Mouse (Mus musculus) ES-E14 (cell line): ENCODE results near the gene Pip4k2a. TPM values are rescaled to one million over a fixed set of nuclear protein-coding genes. Genes with fewer than 3 reads are reported as not detected.
"Not testable (repeated sequence)": the region's sequence is repeated elsewhere in the genome, so short reads cannot be mapped to it uniquely, and the experiment has no call there.

ENCODE experiments used
- DNase-seq: peaks from one replicate; pipeline ENCODE4 v3.0.0-alpha.2; 2013; ENCODE audit warnings: low read depth, low spot score
- H3K27ac ChIP-seq: 2 replicates; pipeline ENCODE4 v1.5.1; 2012; ENCODE audit warnings: low read depth, mild to moderate bottlenecking, low read length, moderate library complexity, mixed read lengths; ENCODE audit not compliant: poor library complexity, insufficient read depth, severe bottlenecking
- H3K36me3 ChIP-seq: 2 replicates; pipeline ENCODE4 v1.6.1; 2012; ENCODE audit warnings: mild to moderate bottlenecking, low read length, moderate library complexity, mixed read lengths; ENCODE audit not compliant: control insufficient read depth, poor library complexity, insufficient read depth, severe bottlenecking
- H3K4me1 ChIP-seq, 2 experiments: fragments of 150-350 bp in 1 of 2; sonication (generic) in 1 of 2; 2 replicates each; pipeline ENCODE4 v1.6.1; 2012; ENCODE audit warnings: low read length in 2 of 2, mild to moderate bottlenecking in 1 of 2, mixed read lengths in 1 of 2; ENCODE audit not compliant: control insufficient read depth in 2 of 2, insufficient read depth in 2 of 2, poor library complexity in 1 of 2
- H3K4me3 ChIP-seq, 2 experiments: fragments of 150-350 bp in 1 of 2; sonication (generic) in 1 of 2; 2 replicates each; pipeline ENCODE4 v1.5.1; 2012; ENCODE audit warnings: low read length in 2 of 2, low read depth in 1 of 2, mild to moderate bottlenecking in 1 of 2, mixed read lengths in 1 of 2; ENCODE audit not compliant: insufficient read depth in 1 of 2, poor library complexity in 1 of 2, severe bottlenecking in 1 of 2
- H3K9ac ChIP-seq: 2 replicates; pipeline ENCODE4 v1.6.1; 2012; ENCODE audit warnings: low read depth, mild to moderate bottlenecking, low read length, mixed read lengths; ENCODE audit not compliant: poor library complexity, insufficient read depth, severe bottlenecking
- H3K9me3 ChIP-seq: fragments of 150-350 bp; sonication (generic); 2 replicates; pipeline ENCODE4 v1.6.1; 2012; ENCODE audit warnings: low read depth, mild to moderate bottlenecking, low read length; ENCODE audit not compliant: control insufficient read depth, insufficient read depth
- CHD2 ChIP-seq: IDR thresholded peaks from 2 replicates; pipeline ENCODE4 v1.6.1; 2014; ENCODE audit warnings: mild to moderate bottlenecking, low read depth, low read length, inconsistent platforms
- HCFC1 ChIP-seq: IDR thresholded peaks from 2 replicates; pipeline ENCODE4 v1.6.1; 2012; ENCODE audit warnings: low read length, inconsistent platforms, borderline replicate concordance; ENCODE audit not compliant: insufficient read depth
- MAFK ChIP-seq: IDR thresholded peaks from 2 replicates; pipeline ENCODE4 v1.6.1; 2014; ENCODE audit warnings: mild to moderate bottlenecking, low read depth, low read length, inconsistent platforms; ENCODE audit not compliant: insufficient read depth
- ZC3H11A ChIP-seq: IDR thresholded peaks from 2 replicates; pipeline ENCODE4 v1.6.1; 2012; ENCODE audit warnings: low read depth, mild to moderate bottlenecking, inconsistent platforms, low read length, borderline replicate concordance
- ZNF384 ChIP-seq: IDR thresholded peaks from 2 replicates; pipeline ENCODE4 v1.6.1; 2012; ENCODE audit warnings: low read depth, low read length, inconsistent platforms
- in situ Hi-C, 2 experiments: fragments of 600-800 bp; cut with MboI; formaldehyde crosslinking; loops; one replicate each; pipeline ENCODE4 v1.15.1; 2025; ENCODE audit warnings: low sequenced_read_pairs in 2 of 2, inconsistent platforms in 1 of 2; ENCODE audit not compliant: unreplicated experiment in 2 of 2
- total RNA-seq: library from RNA; depleted of rRNA; stranded (reverse); fragments of 300-350 nt; gene quantifications from 2 replicates; pipeline ENCODE4 v1.2.3, GENCODE M21; 2012

Pip4k2a gene
- total RNA-seq, 1 experiment: 3.0 TPM

GRCm38 (mm10) chr2:19016839-19017238, 18.9 kb upstream of the Pip4k2a start:
- Histone ChIP-seq H3K9me3 (no peaks in the 10 kb centered on the region), H3K36me3 (no peaks in the 10 kb centered on the region), H3K9ac (no peak overlapping the region), H3K27ac (no peak overlapping the region), H3K4me1 (no peaks in the 10 kb centered on the region), H3K4me3 (no peak overlapping the region)
- TF ChIP-seq ZNF384: no peak
- no peak for TF ChIP-seq MAFK
- TF ChIP-seq CHD2: no peak
- no peak for TF ChIP-seq HCFC1
- TF ChIP-seq ZC3H11A: no peak
- in situ Hi-C loops: no loop called here
- DNase-seq: no peak

GRCm38 (mm10) chr2:19016348-19016747, 18.4 kb upstream of the Pip4k2a start:
- Histone ChIP-seq H3K36me3 (no peaks in the 10 kb centered on the region), H3K4me3 (no peak overlapping the region), H3K9me3 (no peaks in the 10 kb centered on the region), H3K9ac (no peak overlapping the region), H3K4me1 (no peaks in the 10 kb centered on the region), H3K27ac (no peak overlapping the region)
- TF ChIP-seq MAFK: no peak
- TF ChIP-seq CHD2: no peak
- no peak for TF ChIP-seq HCFC1
- no peak for TF ChIP-seq ZC3H11A
- TF ChIP-seq ZNF384: no peak
- no peak for DNase-seq
- in situ Hi-C loops: no loop called here

DNA sequence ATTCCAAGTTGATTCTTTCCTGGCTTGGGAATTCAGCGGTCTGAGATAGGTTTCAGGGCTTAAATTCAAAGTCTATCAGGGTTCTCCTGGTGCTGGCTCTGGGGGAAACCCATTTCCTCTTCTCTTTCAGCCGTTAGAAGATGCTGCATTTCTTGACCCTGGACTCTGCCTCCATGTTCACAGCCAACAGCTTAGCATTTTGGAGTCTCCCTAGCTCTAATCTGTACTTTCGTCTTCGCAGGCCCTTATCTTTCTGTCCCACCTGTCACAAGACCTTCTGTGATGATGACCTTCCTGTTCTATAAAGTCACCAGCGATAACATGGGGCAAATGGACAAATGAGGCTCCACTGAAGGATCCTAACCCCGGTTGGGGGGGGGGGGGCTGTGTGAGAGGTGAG, 13.5 kb upstream of the Pip4k2a start:
- Histone ChIP-seq H3K36me3 (no peaks in the 10 kb centered on the region), H3K9me3 (no peaks in the 10 kb centered on the region), H3K4me3 (no peak overlapping the region), H3K27ac (no peak overlapping the region), H3K9ac (no peak overlapping the region), H3K4me1 (no peaks in the 10 kb centered on the region; a peak in 1 of 4 replicates)
- in situ Hi-C loops: no loop called here
- TF ChIP-seq CHD2 (no peak), HCFC1 (no peak), ZC3H11A (no peak), MAFK (no peak), ZNF384 (no peak)
- DNase-seq: no peak

DNA sequence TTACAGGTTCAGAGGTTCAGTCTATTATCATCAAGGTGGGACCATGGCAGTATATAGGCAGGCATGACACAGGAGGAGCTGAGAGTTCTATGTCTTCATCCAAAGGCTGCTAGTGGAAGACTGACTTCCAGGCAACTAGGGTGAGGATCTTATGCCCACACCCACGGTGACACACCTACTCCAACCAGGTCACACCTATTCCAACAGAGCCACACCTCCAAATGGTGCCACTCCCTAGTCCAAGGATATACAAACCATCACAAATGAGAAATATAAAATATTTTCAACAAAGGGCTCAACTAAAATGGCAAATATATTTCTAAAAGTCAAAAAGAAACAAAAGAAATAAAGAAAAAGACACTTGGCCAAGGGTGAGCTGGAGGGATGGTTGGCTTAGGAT, 12.6 kb upstream of the Pip4k2a start:
- H3K9me3 ChIP-seq, DNase-seq, H3K36me3 ChIP-seq, H3K4me1 ChIP-seq, in situ Hi-C loops, H3K9ac ChIP-seq, H3K27ac ChIP-seq, H3K4me3 ChIP-seq: not testable (repeated sequence)

DNA sequence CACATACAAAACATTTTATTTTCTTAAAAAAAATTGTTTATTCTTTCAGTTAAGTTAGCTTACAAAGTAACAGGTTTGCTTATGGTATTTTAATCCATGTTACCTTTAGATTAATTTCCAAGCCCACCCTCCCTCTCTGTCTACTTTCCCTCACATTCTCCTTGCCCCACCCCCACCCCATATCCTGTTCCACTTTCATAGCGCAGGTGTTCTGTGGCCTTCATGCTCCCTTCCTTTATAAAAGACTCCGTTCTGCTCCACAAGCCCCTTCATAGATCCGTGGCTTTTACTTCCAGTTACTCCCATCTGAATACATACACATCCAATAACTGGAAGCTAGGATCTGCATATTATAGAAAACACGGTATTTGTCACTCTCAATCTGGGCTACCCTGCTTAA, 9.7 kb upstream of the Pip4k2a start:
- H3K4me1 ChIP-seq: no peaks in the 10 kb centered on the region; a peak in 1 of 4 replicates
- TF ChIP-seq MAFK (no peak), ZC3H11A (no peak), HCFC1 (no peak), ZNF384 (no peak), CHD2 (no peak)
- H3K9me3 ChIP-seq: no peaks in the 10 kb centered on the region
- H3K9ac ChIP-seq: no peak overlapping the region
- H3K4me3 ChIP-seq: no peak overlapping the region
- no peak for DNase-seq
- in situ Hi-C loops: no loop called here
- H3K36me3 ChIP-seq: no peaks in the 10 kb centered on the region
- H3K27ac ChIP-seq: no peak overlapping the region
